Mouse (Mus musculus): ENCODE data around the gene Ndufa5. TPM values are rescaled to one million over a fixed set of nuclear protein-coding genes. Genes with fewer than 3 reads are reported as not detected.

The Ndufa5 gene
- 274 and 286 TPM in 2 replicates for polyA plus RNA-seq (2016; fragmentation: Nextera tagmentation; extraction: Ambion mirVana)

GRCm38 (mm10) chr6:24527155-24528063 lies at the start of gene Ndufa5:
Gene Ndufa5, minus strand, starts transcription at chr6:24528013.
- Histone ChIP-seq H3K4me3 (peak within 1 kb of the TSS; percentile 84), H3K27me3 (no peaks in the 10 kb centered on the region), H3K9me3 (no peaks in the 10 kb centered on the region), H3K27ac (replicated peaks) (0 out of 2 replicates have a peak within 1 kb of the TSS, but pooled peaks have one; percentile 10), H3K4me1 (peaks cover 18% of the 10 kb centered on the region), H3K4me2 (replicated peaks) (peak within 1 kb of the TSS; percentile 78), H3K36me3 (no peaks in the 10 kb centered on the region; the same call in 1 of the 2 replicates), H3K9ac (replicated peaks) (peak within 1 kb of the TSS; percentile 71)
- ATAC-seq (ENCODE audit: low FRiP score, low read depth), result peak; percentile 98
- WGBS, result under 1% methylated on average over 53 of the region's 53 CpGs

- ATAC-seq (ENCODE audit: low FRiP score, low read depth), result no peak
- Histone ChIP-seq H3K9me3 (no peaks in the 10 kb centered on the region), H3K4me1 (no peaks in the 10 kb centered on the region), H3K27ac (replicated peaks) (no peak overlapping the region), H3K4me3 (no peak overlapping the region), H3K4me2 (replicated peaks) (no peak overlapping the region), H3K27me3 (no peaks in the 10 kb centered on the region), H3K9ac (replicated peaks) (no peak overlapping the region), H3K36me3 (no peaks in the 10 kb centered on the region)
Observed at GRCm38 (mm10) chr6:24573319-24573718, 45.5 kb upstream of the Ndufa5 start.

- Histone ChIP-seq H3K4me3 (no peak overlapping the region), H3K27me3 (no peaks in the 10 kb centered on the region), H3K4me2 (replicated peaks) (no peak overlapping the region), H3K9me3 (no peaks in the 10 kb centered on the region), H3K27ac (replicated peaks) (no peak overlapping the region), H3K4me1 (no peaks in the 10 kb centered on the region), H3K9ac (replicated peaks) (no peak overlapping the region), H3K36me3 (no peaks in the 10 kb centered on the region)
- ATAC-seq (ENCODE audit: low FRiP score, low read depth), result no peak
- WGBS, result 89% methylated on average over 14 of the region's 14 CpGs
Observed at GRCm38 (mm10) chr6:24572431-24572830, 44.6 kb upstream of the Ndufa5 start.

GRCm38 (mm10) chr6:24571126-24571525 lies 43.3 kb upstream of the Ndufa5 start:
- Histone ChIP-seq H3K9ac (replicated peaks) (0 out of 2 replicates have a peak overlapping the region, but pooled peaks have one; percentile 15), H3K27me3 (no peaks in the 10 kb centered on the region), H3K4me2 (replicated peaks) (no peak overlapping the region), H3K27ac (replicated peaks) (no peak overlapping the region), H3K4me1 (no peaks in the 10 kb centered on the region), H3K4me3 (no peak overlapping the region), H3K9me3 (no peaks in the 10 kb centered on the region), H3K36me3 (no peaks in the 10 kb centered on the region)
- WGBS, result 75% methylated on average over 6 of the region's 6 CpGs
- no peak for ATAC-seq (ENCODE audit: low FRiP score, low read depth)

GRCm38 (mm10) chr6:24570278-24570677 lies 42.5 kb upstream of the Ndufa5 start:
- no peaks in the 10 kb centered on the region for H3K36me3 ChIP-seq
- no peaks in the 10 kb centered on the region for H3K9me3 ChIP-seq
- H3K27ac ChIP-seq (replicated peaks), result no peak overlapping the region
- no peak overlapping the region for H3K9ac ChIP-seq (replicated peaks)
- no peaks in the 10 kb centered on the region for H3K4me1 ChIP-seq
- no peaks in the 10 kb centered on the region for H3K27me3 ChIP-seq
- no peak overlapping the region for H3K4me2 ChIP-seq (replicated peaks)
- 68% methylated on average over 11 of the region's 11 CpGs for WGBS
- ATAC-seq (ENCODE audit: low FRiP score, low read depth), result no peak
- no peak overlapping the region for H3K4me3 ChIP-seq

- Histone ChIP-seq H3K4me1 (no peaks in the 10 kb centered on the region), H3K9me3 (no peaks in the 10 kb centered on the region), H3K27ac (replicated peaks) (no peak overlapping the region), H3K27me3 (no peaks in the 10 kb centered on the region), H3K4me2 (replicated peaks) (no peak overlapping the region), H3K36me3 (no peaks in the 10 kb centered on the region), H3K9ac (replicated peaks) (no peak overlapping the region), H3K4me3 (no peak overlapping the region)
- WGBS, result 98% methylated on average over 1 of the region's 1 CpGs
- no peak for ATAC-seq (ENCODE audit: low FRiP score, low read depth)
Observed at GRCm38 (mm10) chr6:24569711-24570110, 41.9 kb upstream of the Ndufa5 start.

GRCm38 (mm10) chr6:24568963-24569362 lies 41.1 kb upstream of the Ndufa5 start:
- Histone ChIP-seq H3K9me3 (no peaks in the 10 kb centered on the region), H3K27me3 (no peaks in the 10 kb centered on the region), H3K4me1 (no peaks in the 10 kb centered on the region), H3K9ac (replicated peaks) (no peak overlapping the region), H3K36me3 (no peaks in the 10 kb centered on the region), H3K27ac (replicated peaks) (no peak overlapping the region), H3K4me2 (replicated peaks) (no peak overlapping the region), H3K4me3 (no peak overlapping the region)
- WGBS, result 86% methylated on average over 5 of the region's 5 CpGs
- no peak for ATAC-seq (ENCODE audit: low FRiP score, low read depth)

GRCm38 (mm10) chr6:24564886-24565285 lies 37.1 kb upstream of the Ndufa5 start:
- WGBS, result 92% methylated on average over 1 of the region's 1 CpGs
- no peak overlapping the region for H3K4me2 ChIP-seq (replicated peaks)
- H3K9me3 ChIP-seq, result no peaks in the 10 kb centered on the region
- no peak overlapping the region for H3K27ac ChIP-seq (replicated peaks)
- H3K9ac ChIP-seq (replicated peaks), result no peak overlapping the region
- no peaks in the 10 kb centered on the region for H3K27me3 ChIP-seq
- no peaks in the 10 kb centered on the region for H3K4me1 ChIP-seq
- no peaks in the 10 kb centered on the region for H3K36me3 ChIP-seq
- no peak for ATAC-seq (ENCODE audit: low FRiP score, low read depth)
- H3K4me3 ChIP-seq, result no peak overlapping the region

GRCm38 (mm10) chr6:24564081-24564480 lies 36.3 kb upstream of the Ndufa5 start:
- Histone ChIP-seq H3K27me3 (no peaks in the 10 kb centered on the region), H3K27ac (replicated peaks) (no peak overlapping the region), H3K4me3 (no peak overlapping the region), H3K9me3 (no peaks in the 10 kb centered on the region), H3K4me1 (no peaks in the 10 kb centered on the region), H3K4me2 (replicated peaks) (no peak overlapping the region), H3K9ac (replicated peaks) (no peak overlapping the region), H3K36me3 (no peaks in the 10 kb centered on the region)
- WGBS, result 77% methylated on average over 9 of the region's 9 CpGs
- ATAC-seq (ENCODE audit: low FRiP score, low read depth), result no peak

GRCm38 (mm10) chr6:24555488-24555887 lies 27.7 kb upstream of the Ndufa5 start:
- WGBS, result 82% methylated on average over 2 of the region's 2 CpGs
- H3K27ac ChIP-seq (replicated peaks), result no peak overlapping the region
- H3K4me1 ChIP-seq, result no peaks in the 10 kb centered on the region
- H3K27me3 ChIP-seq, result no peaks in the 10 kb centered on the region
- ATAC-seq (ENCODE audit: low FRiP score, low read depth), result no peak
- H3K4me3 ChIP-seq, result no peak overlapping the region
- no peaks in the 10 kb centered on the region for H3K36me3 ChIP-seq
- H3K9ac ChIP-seq (replicated peaks), result no peak overlapping the region
- H3K4me2 ChIP-seq (replicated peaks), result no peak overlapping the region
- H3K9me3 ChIP-seq, result no peaks in the 10 kb centered on the region

- H3K9ac ChIP-seq (replicated peaks), result no peak overlapping the region
- no peaks in the 10 kb centered on the region for H3K27me3 ChIP-seq
- no peaks in the 10 kb centered on the region for H3K4me1 ChIP-seq
- no peaks in the 10 kb centered on the region for H3K9me3 ChIP-seq
- ATAC-seq (ENCODE audit: low FRiP score, low read depth), result no peak
- H3K4me3 ChIP-seq, result no peak overlapping the region
- WGBS, result 78% methylated on average over 11 of the region's 11 CpGs
- no peak overlapping the region for H3K27ac ChIP-seq (replicated peaks)
- no peak overlapping the region for H3K4me2 ChIP-seq (replicated peaks)
- H3K36me3 ChIP-seq, result no peaks in the 10 kb centered on the region
Observed at GRCm38 (mm10) chr6:24554427-24555086, 26.7 kb upstream of the Ndufa5 start.

GRCm38 (mm10) chr6:24552046-24552445 lies 24.2 kb upstream of the Ndufa5 start:
- no peaks in the 10 kb centered on the region for H3K9me3 ChIP-seq
- 82% methylated on average over 7 of the region's 7 CpGs for WGBS
- H3K4me2 ChIP-seq (replicated peaks), result no peak overlapping the region
- H3K27me3 ChIP-seq, result no peaks in the 10 kb centered on the region
- H3K4me1 ChIP-seq, result no peaks in the 10 kb centered on the region
- H3K27ac ChIP-seq (replicated peaks), result no peak overlapping the region
- no peak overlapping the region for H3K4me3 ChIP-seq
- H3K9ac ChIP-seq (replicated peaks), result no peak overlapping the region
- no peaks in the 10 kb centered on the region for H3K36me3 ChIP-seq
- no peak for ATAC-seq (ENCODE audit: low FRiP score, low read depth)
